Mouse (Mus musculus): ENCODE data around the gene Hexb. TPM values are rescaled to one million over a fixed set of nuclear protein-coding genes. Genes with fewer than 3 reads are reported as not detected.

Gene Hexb
- polyA plus RNA-seq, 1 experiment: 53.4 TPM

DNA sequence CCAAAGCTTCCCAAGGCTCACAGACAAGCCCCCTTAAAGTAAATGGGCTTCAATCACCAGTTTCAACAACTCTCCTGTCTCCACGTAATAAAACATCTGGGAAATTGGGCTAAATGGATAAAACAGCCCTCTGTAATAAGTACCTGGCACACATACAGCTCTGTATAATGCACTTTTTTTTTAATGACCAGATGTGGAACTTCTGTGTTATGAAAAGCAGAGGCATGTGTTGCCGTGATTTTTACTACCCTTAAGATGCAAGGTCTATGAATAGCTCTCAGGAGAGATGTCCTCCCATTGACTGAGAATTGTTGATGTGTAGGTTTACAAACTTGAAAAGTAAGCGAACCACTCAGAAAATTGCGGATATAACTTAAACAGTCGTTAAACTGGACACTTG is 18.0 kb upstream of the Hexb start:
- Histone ChIP-seq H3K27me3 (ENCODE audit: control insufficient read depth, insufficient read depth, low read length, poor library complexity, severe bottlenecking) (no peaks in the 10 kb centered on the region), H3K36me3 (ENCODE audit: control insufficient read depth, insufficient read depth, low read length, poor library complexity, severe bottlenecking) (no peaks in the 10 kb centered on the region), H3K4me1 (ENCODE audit: control insufficient read depth, insufficient read depth, low read length) (no peaks in the 10 kb centered on the region), H3K27ac (ENCODE audit: insufficient read depth, low read length) (no peak overlapping the region), H3K9ac (ENCODE audit: low read depth, poor library complexity, severe bottlenecking) (no peak overlapping the region), H3K9me3 (replicated peaks; ENCODE audit: control insufficient read depth, insufficient read depth, low read length, poor library complexity, severe bottlenecking) (no peaks in the 10 kb centered on the region), H3K4me3 (ENCODE audit: low read depth, low read length) (no peak overlapping the region)
- TF ChIP-seq POLR2A (IDR thresholded peaks at IDR 0.05; ENCODE audit: insufficient read depth, low read length): no peak
- no peak for TF ChIP-seq EP300 (IDR thresholded peaks at IDR 0.05; ENCODE audit: insufficient read depth, low read depth, low read length)
- no peak for TF ChIP-seq CTCF (IDR thresholded peaks at IDR 0.05; ENCODE audit: low read depth, low read length)

DNA sequence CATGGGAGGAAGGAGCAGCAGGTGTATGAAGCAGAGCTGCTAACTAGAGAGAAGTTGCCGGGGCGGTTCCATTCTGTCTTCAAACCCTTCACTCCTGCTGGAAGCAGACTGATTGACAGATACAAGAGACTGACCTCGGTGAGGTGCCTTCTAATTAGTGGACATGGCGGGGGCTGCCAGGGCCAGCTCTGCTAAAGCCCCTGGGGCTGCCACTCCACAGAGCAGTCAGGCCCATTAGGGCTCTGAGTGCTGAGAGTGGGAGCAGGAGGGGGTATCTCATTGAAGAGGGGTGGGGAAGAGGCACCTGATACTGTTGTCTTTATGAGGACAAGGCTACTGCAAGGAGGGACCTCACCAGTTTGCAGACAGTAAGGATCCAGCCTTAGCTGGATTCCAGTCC is 17.4 kb upstream of the Hexb start:
- TF ChIP-seq EP300 (IDR thresholded peaks at IDR 0.05; ENCODE audit: insufficient read depth, low read depth, low read length): no peak
- no peak for TF ChIP-seq CTCF (IDR thresholded peaks at IDR 0.05; ENCODE audit: low read depth, low read length)
- no peak for TF ChIP-seq POLR2A (IDR thresholded peaks at IDR 0.05; ENCODE audit: insufficient read depth, low read length)
- H3K36me3 ChIP-seq (ENCODE audit: control insufficient read depth, insufficient read depth, low read length, poor library complexity, severe bottlenecking): no peaks in the 10 kb centered on the region
- H3K27ac ChIP-seq (ENCODE audit: insufficient read depth, low read length): no peak overlapping the region
- H3K4me1 ChIP-seq (ENCODE audit: control insufficient read depth, insufficient read depth, low read length): no peaks in the 10 kb centered on the region
- H3K4me3 ChIP-seq (ENCODE audit: low read depth, low read length): no peak overlapping the region
- H3K9me3 ChIP-seq (replicated peaks; ENCODE audit: control insufficient read depth, insufficient read depth, low read length, poor library complexity, severe bottlenecking): no peaks in the 10 kb centered on the region
- H3K9ac ChIP-seq (ENCODE audit: low read depth, poor library complexity, severe bottlenecking): no peak overlapping the region
- H3K27me3 ChIP-seq (ENCODE audit: control insufficient read depth, insufficient read depth, low read length, poor library complexity, severe bottlenecking): no peaks in the 10 kb centered on the region

DNA sequence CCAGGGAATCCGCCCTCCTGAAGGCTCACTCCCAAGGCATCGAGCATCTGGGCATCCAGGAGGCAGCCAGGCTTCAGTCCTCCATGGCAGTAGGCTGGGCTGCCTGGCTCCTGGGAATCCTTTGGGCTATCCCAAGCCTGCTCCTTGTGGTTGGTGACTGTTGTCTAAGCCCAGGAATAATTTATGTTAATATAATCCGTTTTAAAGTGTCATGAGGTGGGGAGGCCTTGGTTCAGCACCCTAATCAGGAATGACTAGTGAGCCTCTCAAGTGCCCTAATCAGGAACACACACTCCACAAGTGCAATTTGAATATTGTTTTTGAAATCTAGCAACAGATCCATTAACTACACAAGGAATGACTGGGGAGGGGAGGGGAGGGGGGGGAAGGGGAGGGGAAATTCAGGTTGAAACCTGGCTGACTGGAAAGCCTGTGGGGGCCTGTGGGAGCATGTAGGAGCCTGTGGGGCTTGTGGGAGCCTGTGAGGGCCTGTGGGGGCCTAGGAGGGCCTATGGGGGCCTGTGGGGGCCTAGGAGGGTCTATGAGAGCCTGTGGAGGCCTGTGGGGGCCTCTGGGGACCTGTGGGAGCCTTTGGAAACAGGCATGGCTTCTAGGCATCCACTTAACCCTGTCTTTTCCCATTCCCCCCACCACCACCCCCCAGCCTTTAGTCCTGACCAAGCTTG is 16.6 kb upstream of the Hexb start:
- Histone ChIP-seq H3K36me3 (ENCODE audit: control insufficient read depth, insufficient read depth, low read length, poor library complexity, severe bottlenecking) (no peaks in the 10 kb centered on the region), H3K9me3 (replicated peaks; ENCODE audit: control insufficient read depth, insufficient read depth, low read length, poor library complexity, severe bottlenecking) (0 out of 2 replicates have a peak, but pooled peaks cover 2% of the 10 kb centered on the region), H3K27me3 (ENCODE audit: control insufficient read depth, insufficient read depth, low read length, poor library complexity, severe bottlenecking) (no peaks in the 10 kb centered on the region), H3K27ac (ENCODE audit: insufficient read depth, low read length) (no peak overlapping the region), H3K9ac (ENCODE audit: low read depth, poor library complexity, severe bottlenecking) (no peak overlapping the region), H3K4me1 (ENCODE audit: control insufficient read depth, insufficient read depth, low read length) (no peaks in the 10 kb centered on the region), H3K4me3 (ENCODE audit: low read depth, low read length) (no peak overlapping the region)
- TF ChIP-seq EP300 (IDR thresholded peaks at IDR 0.05; ENCODE audit: insufficient read depth, low read depth, low read length) (no peak), POLR2A (IDR thresholded peaks at IDR 0.05; ENCODE audit: insufficient read depth, low read length) (no peak), CTCF (IDR thresholded peaks at IDR 0.05; ENCODE audit: low read depth, low read length) (no peak)

DNA sequence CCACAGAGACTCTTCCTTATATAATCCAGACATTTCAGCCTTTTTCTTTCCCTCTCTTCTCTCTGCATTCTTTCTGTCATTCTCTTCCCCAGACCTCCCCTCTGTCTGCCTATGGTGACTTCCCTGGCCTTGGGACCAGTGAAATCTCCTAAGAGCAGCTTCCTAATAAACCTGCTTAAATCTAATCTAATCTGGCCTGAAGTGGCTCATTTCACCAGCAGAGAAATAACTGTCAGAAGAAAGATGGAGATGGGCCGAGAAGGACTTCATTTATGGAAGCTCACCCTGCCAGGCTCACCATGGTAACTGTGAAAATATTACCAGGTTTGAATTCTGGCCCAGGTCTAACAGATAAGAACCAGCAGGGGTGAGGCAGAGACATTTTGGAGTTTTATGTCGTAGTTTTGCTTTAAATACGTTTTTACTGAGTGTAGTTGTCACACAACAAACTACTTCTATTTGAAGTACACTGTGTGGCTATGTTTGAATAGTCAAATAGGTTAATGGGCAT is 10.4 kb upstream of the Hexb start:
- no peak overlapping the region for H3K4me3 ChIP-seq (ENCODE audit: low read depth, low read length)
- peaks cover 1% of the 10 kb centered on the region for H3K4me1 ChIP-seq (ENCODE audit: control insufficient read depth, insufficient read depth, low read length)
- TF ChIP-seq EP300 (IDR thresholded peaks at IDR 0.05; ENCODE audit: insufficient read depth, low read depth, low read length) (no peak), CTCF (IDR thresholded peaks at IDR 0.05; ENCODE audit: low read depth, low read length) (no peak), POLR2A (IDR thresholded peaks at IDR 0.05; ENCODE audit: insufficient read depth, low read length) (no peak)
- H3K27ac ChIP-seq (ENCODE audit: insufficient read depth, low read length): peak overlapping the region; percentile 92
- H3K9ac ChIP-seq (ENCODE audit: low read depth, poor library complexity, severe bottlenecking): peak overlapping the region; percentile 38
- H3K27me3 ChIP-seq (ENCODE audit: control insufficient read depth, insufficient read depth, low read length, poor library complexity, severe bottlenecking): no peaks in the 10 kb centered on the region
- H3K36me3 ChIP-seq (ENCODE audit: control insufficient read depth, insufficient read depth, low read length, poor library complexity, severe bottlenecking): no peaks in the 10 kb centered on the region
- 0 out of 2 replicates have a peak, but pooled peaks cover 2% of the 10 kb centered on the region for H3K9me3 ChIP-seq (replicated peaks; ENCODE audit: control insufficient read depth, insufficient read depth, low read length, poor library complexity, severe bottlenecking)

DNA sequence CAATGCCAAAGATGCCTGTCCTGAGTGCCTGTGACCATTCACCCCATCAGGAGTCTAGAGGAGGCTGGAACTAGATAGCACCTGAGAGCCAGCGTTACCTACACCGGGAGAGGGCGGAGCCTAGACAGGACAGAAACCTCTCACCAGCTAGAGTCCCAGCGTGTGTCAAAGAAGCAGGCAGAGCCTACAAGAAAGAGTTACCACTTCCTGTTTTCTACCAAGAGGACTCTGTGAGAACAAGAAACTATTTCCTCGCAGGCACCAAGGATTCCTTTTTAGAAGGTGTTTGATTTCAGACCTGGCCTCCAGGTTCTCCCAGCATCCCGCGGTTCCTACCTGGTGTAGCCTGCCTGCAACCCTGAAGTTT is 9.9 kb upstream of the Hexb start:
- no peaks in the 10 kb centered on the region for H3K27me3 ChIP-seq (ENCODE audit: control insufficient read depth, insufficient read depth, low read length, poor library complexity, severe bottlenecking)
- TF ChIP-seq POLR2A (IDR thresholded peaks at IDR 0.05; ENCODE audit: insufficient read depth, low read length): no peak
- no peak for TF ChIP-seq EP300 (IDR thresholded peaks at IDR 0.05; ENCODE audit: insufficient read depth, low read depth, low read length)
- no peaks in the 10 kb centered on the region for H3K36me3 ChIP-seq (ENCODE audit: control insufficient read depth, insufficient read depth, low read length, poor library complexity, severe bottlenecking)
- H3K9me3 ChIP-seq (replicated peaks; ENCODE audit: control insufficient read depth, insufficient read depth, low read length, poor library complexity, severe bottlenecking): 0 out of 2 replicates have a peak, but pooled peaks cover 2% of the 10 kb centered on the region
- H3K27ac ChIP-seq (ENCODE audit: insufficient read depth, low read length): peak overlapping the region; percentile 92
- H3K4me1 ChIP-seq (ENCODE audit: control insufficient read depth, insufficient read depth, low read length): peaks cover 1% of the 10 kb centered on the region
- H3K9ac ChIP-seq (ENCODE audit: low read depth, poor library complexity, severe bottlenecking): peak overlapping the region; percentile 38
- H3K4me3 ChIP-seq (ENCODE audit: low read depth, low read length): peak overlapping the region; percentile 3; the same call in 1 of the 2 replicates

DNA sequence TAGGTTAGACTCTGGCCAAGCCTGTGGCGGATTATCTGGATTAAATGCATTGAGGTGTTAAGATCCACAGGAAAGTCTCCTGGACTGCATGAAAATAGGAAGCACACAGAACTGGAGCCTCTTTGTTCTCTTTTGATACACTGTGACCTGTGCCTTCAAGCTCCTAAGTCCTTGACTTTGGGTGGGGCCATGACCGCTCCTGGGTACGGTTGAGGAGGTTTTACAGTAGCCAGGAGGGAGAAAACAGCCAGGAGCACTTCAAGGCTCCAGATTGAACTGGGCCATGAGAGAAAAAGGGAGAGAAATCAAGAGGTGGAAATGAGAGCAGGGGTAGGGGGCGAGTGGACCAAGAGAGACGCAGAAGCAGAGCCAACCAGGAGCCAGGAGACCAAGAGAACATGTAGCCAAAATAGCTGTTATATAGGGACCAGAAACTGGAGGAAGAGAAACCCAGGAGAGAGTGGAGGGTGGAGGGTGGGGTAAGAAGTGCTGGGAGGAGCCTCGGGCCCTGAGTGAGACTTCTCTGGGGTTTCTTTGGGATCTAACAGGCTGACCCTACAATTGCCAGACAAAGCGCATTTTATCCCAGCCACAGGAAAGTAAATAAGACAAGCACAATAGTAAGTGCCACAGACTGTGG is 9.4 kb upstream of the Hexb start:
- Histone ChIP-seq H3K4me1 (ENCODE audit: control insufficient read depth, insufficient read depth, low read length) (peaks cover 1% of the 10 kb centered on the region), H3K36me3 (ENCODE audit: control insufficient read depth, insufficient read depth, low read length, poor library complexity, severe bottlenecking) (no peaks in the 10 kb centered on the region), H3K9me3 (replicated peaks; ENCODE audit: control insufficient read depth, insufficient read depth, low read length, poor library complexity, severe bottlenecking) (0 out of 2 replicates have a peak, but pooled peaks cover 2% of the 10 kb centered on the region), H3K27ac (ENCODE audit: insufficient read depth, low read length) (peak overlapping the region; percentile 92), H3K9ac (ENCODE audit: low read depth, poor library complexity, severe bottlenecking) (0 out of 2 replicates have a peak overlapping the region, but pooled peaks have one; percentile 35), H3K4me3 (ENCODE audit: low read depth, low read length) (peak overlapping the region; percentile 3; the same call in 1 of the 2 replicates), H3K27me3 (ENCODE audit: control insufficient read depth, insufficient read depth, low read length, poor library complexity, severe bottlenecking) (no peaks in the 10 kb centered on the region)
- TF ChIP-seq EP300 (IDR thresholded peaks at IDR 0.05; ENCODE audit: insufficient read depth, low read depth, low read length) (peak; percentile 71; the same call in 1 of the 2 replicates), POLR2A (IDR thresholded peaks at IDR 0.05; ENCODE audit: insufficient read depth, low read length) (no peak), CTCF (IDR thresholded peaks at IDR 0.05; ENCODE audit: low read depth, low read length) (no peak)

Data from ES-Bruce4 (cell line).